Mouse (Mus musculus) hindbrain, embryonic 16.5 days (tissue): Measurements from ENCODE around the gene Olfr828. TPM values are rescaled to one million over a fixed set of nuclear protein-coding genes. Genes with fewer than 3 reads are reported as not detected.
A peak's percentile ranks its signal among the peaks of the same experiment; 100 is the strongest.

Source experiments
- ATAC-seq: fragments of 200-750 bp; cut with Nextera tagmentation; 2 replicates; pipeline ENCODE4 v1.8.0; 2017; ENCODE audit warnings: moderate TSS enrichment, moderate library complexity
- H3K27ac ChIP-seq: fragments of 300-500 bp; sonication (generic); 2 replicates; pipeline ENCODE4 v1.5.1; 2014; ENCODE audit warnings: low read depth, mild to moderate bottlenecking, control low read depth, low read length, moderate library complexity
- H3K27me3 ChIP-seq: fragments of 300-500 bp; sonication (generic); replicated peaks from 2 replicates; pipeline ENCODE4 v1.6.1; 2014; ENCODE audit warnings: low read length; ENCODE audit not compliant: control insufficient read depth, insufficient read depth
- H3K36me3 ChIP-seq: fragments of 300-500 bp; sonication (generic); 2 replicates; pipeline ENCODE4 v1.6.1; 2014; ENCODE audit warnings: mild to moderate bottlenecking, low read length, moderate library complexity, mixed read lengths; ENCODE audit not compliant: control insufficient read depth, insufficient read depth
- H3K4me1 ChIP-seq: fragments of 300-500 bp; sonication (generic); 2 replicates; pipeline ENCODE4 v1.6.1; 2014; ENCODE audit warnings: low read depth, low read length; ENCODE audit not compliant: control insufficient read depth, insufficient read depth
- H3K4me2 ChIP-seq: fragments of 300-500 bp; sonication (generic); 2 replicates; pipeline ENCODE4 v1.6.1; 2014; ENCODE audit warnings: mild to moderate bottlenecking, low read length, control low read depth, moderate library complexity
- H3K4me3 ChIP-seq: fragments of 300-500 bp; sonication (generic); 2 replicates; pipeline ENCODE4 v1.5.1; 2014; ENCODE audit warnings: mild to moderate bottlenecking, low read length, control low read depth, moderate library complexity
- H3K9ac ChIP-seq: fragments of 300-500 bp; sonication (generic); 2 replicates; pipeline ENCODE4 v1.6.1; 2014; ENCODE audit warnings: low read depth, mild to moderate bottlenecking, control low read depth, low read length, moderate library complexity
- H3K9me3 ChIP-seq: fragments of 300-500 bp; sonication (generic); 2 replicates; pipeline ENCODE4 v1.6.1; 2014; ENCODE audit warnings: mild to moderate bottlenecking, low read length, moderate library complexity; ENCODE audit not compliant: control insufficient read depth
- WGBS: fragments of 180-500 bp; shearing (Covaris S2); extraction: QIAGEN DNeasy Blood & Tissue Kit; methylation state at CpG from one replicate; pipeline ENCODE4 v1.1.7; 2014; 5-methylcytosine and 5-hydroxymethylcytosine counted together
- polyA plus RNA-seq: library from polyadenylated mRNA; unstranded; fragments of >200 nt; fragmentation: Nextera tagmentation; extraction: Ambion mirVana; gene quantifications from 2 replicates; pipeline ENCODE4 v1.2.1, GENCODE M21; 2015

Gene Olfr828
- polyA plus RNA-seq, result not detected in 2 replicates

GRCm38 (mm10) chr9:18819426-18819825 lies at the start of gene Olfr828:
Gene Olfr828, minus strand, starts transcription at chr9:18819526.
- Histone ChIP-seq H3K9ac (no peak within 1 kb of the TSS), H3K36me3 (no peaks in the 10 kb centered on the region), H3K4me3 (no peak within 1 kb of the TSS), H3K27me3 (no peaks in the 10 kb centered on the region), H3K4me2 (no peak within 1 kb of the TSS), H3K9me3 (no peaks in the 10 kb centered on the region), H3K27ac (no peak within 1 kb of the TSS), H3K4me1 (no peaks in the 10 kb centered on the region)
- no peak for ATAC-seq

GRCm38 (mm10) chr9:18854633-18855032 lies 35.3 kb upstream of the Olfr828 start, which contains the start of gene Olfr829:
Gene Olfr829, plus strand, starts transcription at chr9:18854933.
- H3K27me3 ChIP-seq, result no peaks in the 10 kb centered on the region
- H3K9me3 ChIP-seq, result no peaks in the 10 kb centered on the region
- H3K36me3 ChIP-seq, result no peaks in the 10 kb centered on the region
- no peak within 1 kb of the TSS for H3K4me2 ChIP-seq
- H3K4me1 ChIP-seq, result no peaks in the 10 kb centered on the region
- H3K9ac ChIP-seq, result no peak within 1 kb of the TSS
- ATAC-seq, result no peak
- WGBS, result 77% methylated on average over 1 of the region's 1 CpGs
- H3K27ac ChIP-seq, result no peak within 1 kb of the TSS
- H3K4me3 ChIP-seq, result no peak within 1 kb of the TSS

GRCm38 (mm10) chr9:18785316-18785715 lies 34.0 kb downstream of the Olfr828 start:
- no peak for ATAC-seq
- WGBS, result 60% methylated on average over 7 of the region's 7 CpGs
- no peak overlapping the region for H3K9ac ChIP-seq
- H3K36me3 ChIP-seq, result no peaks in the 10 kb centered on the region
- no peak overlapping the region for H3K4me3 ChIP-seq
- no peak overlapping the region for H3K27ac ChIP-seq
- no peak overlapping the region for H3K4me2 ChIP-seq
- H3K4me1 ChIP-seq, result no peaks in the 10 kb centered on the region
- H3K9me3 ChIP-seq, result no peaks in the 10 kb centered on the region
- H3K27me3 ChIP-seq, result no peaks in the 10 kb centered on the region

- Histone ChIP-seq H3K4me1 (no peaks in the 10 kb centered on the region), H3K9ac (no peak overlapping the region), H3K4me3 (no peak overlapping the region), H3K36me3 (no peaks in the 10 kb centered on the region), H3K27me3 (no peaks in the 10 kb centered on the region), H3K4me2 (peak overlapping the region; percentile 32), H3K9me3 (no peaks in the 10 kb centered on the region), H3K27ac (no peak overlapping the region)
- WGBS, result 56% methylated on average over 24 of the region's 24 CpGs
- peak; percentile 86 for ATAC-seq
These were observed 39.9 kb downstream of the Olfr828 start for GRCm38 (mm10) chr9:18779476-18779875.

- Histone ChIP-seq H3K4me1 (no peaks in the 10 kb centered on the region), H3K4me2 (peak overlapping the region; percentile 32), H3K36me3 (no peaks in the 10 kb centered on the region), H3K4me3 (no peak overlapping the region), H3K9me3 (no peaks in the 10 kb centered on the region), H3K27me3 (no peaks in the 10 kb centered on the region), H3K9ac (no peak overlapping the region), H3K27ac (no peak overlapping the region)
- peak; percentile 17; the same call in 1 of the 2 replicates for ATAC-seq
- WGBS, result 47% methylated on average over 1 of the region's 1 CpGs
These were observed 40.3 kb downstream of the Olfr828 start for GRCm38 (mm10) chr9:18778981-18779380.

Other genes with a start within 250 kb of the Olfr828 start
- gene Muc16, start 145.0 kb downstream of the Olfr828 start, polyA plus RNA-seq, result 0.09 TPM in 1 of 2 replicates, not detected in the other
- gene Olfr24, start 55.5 kb downstream of the Olfr828 start, polyA plus RNA-seq, result not detected in 2 replicates
- not detected in 2 replicates for gene Olfr829, start 35.4 kb upstream of the Olfr828 start, polyA plus RNA-seq
- gene Olfr830, start 55.2 kb upstream of the Olfr828 start, polyA plus RNA-seq, result not detected in 2 replicates
- not detected in 2 replicates for gene Olfr832, start 117.6 kb upstream of the Olfr828 start, polyA plus RNA-seq
- gene Olfr834, start 168.5 kb upstream of the Olfr828 start, polyA plus RNA-seq, result not detected in 2 replicates
- not detected in 2 replicates for gene Olfr835, start 213.2 kb upstream of the Olfr828 start, polyA plus RNA-seq